Mouse (Mus musculus) retina, postnatal 1 day (tissue): Measurements from ENCODE around the gene Aldh16a1.

Source experiments
- DNase-seq: peaks from one replicate; pipeline ENCODE4 v3.0.0-alpha.2; 2012

The Aldh16a1 gene

GRCm38 (mm10) chr7:45154096-45154992, at the start of gene Aldh16a1, which contains the start of gene Pih1d1:
Gene Aldh16a1, minus strand, starts transcription at chr7:45154584.
Gene Pih1d1, plus strand, starts transcription at chr7:45154303.
- peak; percentile 97 for DNase-seq

- DNase-seq: peak; percentile 23
Observed at GRCm38 (mm10) chr7:45202654-45203053, 48.3 kb upstream of the Aldh16a1 start.

GRCm38 (mm10) chr7:45198961-45199360, 44.6 kb upstream of the Aldh16a1 start:
- no peak for DNase-seq

- peak; percentile 88 for DNase-seq
Observed at GRCm38 (mm10) chr7:45198435-45198834, 44.1 kb upstream of the Aldh16a1 start.

GRCm38 (mm10) chr7:45196994-45197393, 42.6 kb upstream of the Aldh16a1 start:
- no peak for DNase-seq

GRCm38 (mm10) chr7:45196176-45196535, 41.8 kb upstream of the Aldh16a1 start:
- DNase-seq: no peak

- DNase-seq: peak; percentile 78
Observed at GRCm38 (mm10) chr7:45195341-45196175, 41.2 kb upstream of the Aldh16a1 start.

GRCm38 (mm10) chr7:45193871-45194785, 39.7 kb upstream of the Aldh16a1 start:
- no peak for DNase-seq

GRCm38 (mm10) chr7:45193406-45193805, 39.0 kb upstream of the Aldh16a1 start:
- no peak for DNase-seq

- DNase-seq: no peak
Observed at GRCm38 (mm10) chr7:45192585-45193310, 38.4 kb upstream of the Aldh16a1 start.

- DNase-seq: peak; percentile 55
Observed at GRCm38 (mm10) chr7:45191803-45192363, 37.5 kb upstream of the Aldh16a1 start.

- no peak for DNase-seq
Observed at GRCm38 (mm10) chr7:45191161-45191560, 36.8 kb upstream of the Aldh16a1 start.

- no peak for DNase-seq
Observed at GRCm38 (mm10) chr7:45190186-45190585, 35.8 kb upstream of the Aldh16a1 start.

GRCm38 (mm10) chr7:45189600-45189999, 35.2 kb upstream of the Aldh16a1 start:
- no peak for DNase-seq

GRCm38 (mm10) chr7:45185921-45186320, 31.5 kb upstream of the Aldh16a1 start:
- DNase-seq: peak; percentile 77

- DNase-seq: no peak
Observed at GRCm38 (mm10) chr7:45183672-45184071, 29.3 kb upstream of the Aldh16a1 start.

- no peak for DNase-seq
Observed at GRCm38 (mm10) chr7:45182606-45183005, 28.2 kb upstream of the Aldh16a1 start.

GRCm38 (mm10) chr7:45182199-45182601, 27.8 kb upstream of the Aldh16a1 start:
- DNase-seq: peak; percentile 95

GRCm38 (mm10) chr7:45181540-45181939, 27.2 kb upstream of the Aldh16a1 start:
- DNase-seq: peak; percentile 81

- DNase-seq: peak; percentile 83
Observed at GRCm38 (mm10) chr7:45180896-45181477, 26.6 kb upstream of the Aldh16a1 start, which contains the start of gene Pth2. Gene Pth2, plus strand, starts transcription at chr7:45180995.

- DNase-seq: no peak
Observed at GRCm38 (mm10) chr7:45179469-45179868, 25.1 kb upstream of the Aldh16a1 start, which contains the start of gene Gfy. Gene Gfy, minus strand, starts transcription at chr7:45179569.
